Mouse (Mus musculus) urinary bladder, adult 2 months (tissue): ENCODE results near the gene Lhfp. TPM values are rescaled to one million over a fixed set of nuclear protein-coding genes. Genes with fewer than 3 reads are reported as not detected.
"Not testable (repeated sequence)": the region's sequence is repeated elsewhere in the genome, so short reads cannot be mapped to it uniquely, and the experiment has no call there.

Experiments used
- DNase-seq: peaks from one replicate; pipeline ENCODE4 v3.0.0; 2022; ENCODE audit warnings: low spot score
- polyA plus RNA-seq: library from polyadenylated mRNA; depleted of rRNA; stranded (reverse); fragments of >200 nt; gene quantifications from 2 replicates; pipeline ENCODE4 v1.2.3, GENCODE M21; 2012

The Lhfp gene
- polyA plus RNA-seq, 1 experiment, result 112 TPM

- no peak for DNase-seq
These were observed 231.9 kb downstream of the Lhfp start for GRCm38 (mm10) chr3:53273220-53273619.

GRCm38 (mm10) chr3:53277993-53278392 lies 236.7 kb downstream of the Lhfp start:
- DNase-seq, result no peak

- not testable (repeated sequence) for DNase-seq
These were observed 240.7 kb downstream of the Lhfp start for GRCm38 (mm10) chr3:53282005-53282404.

GRCm38 (mm10) chr3:53284023-53284422 lies 242.7 kb downstream of the Lhfp start:
- DNase-seq, result no peak

- no peak for DNase-seq
These were observed 243.3 kb downstream of the Lhfp start for GRCm38 (mm10) chr3:53284471-53285177.

- no peak for DNase-seq
These were observed 247.3 kb downstream of the Lhfp start for GRCm38 (mm10) chr3:53288662-53289061.

GRCm38 (mm10) chr3:53289589-53290219 lies 248.4 kb downstream of the Lhfp start:
- no peak for DNase-seq

- DNase-seq, result no peak
These were observed 249.9 kb downstream of the Lhfp start for GRCm38 (mm10) chr3:53291185-53291584.

- DNase-seq, result no peak
These were observed 250.6 kb downstream of the Lhfp start for GRCm38 (mm10) chr3:53291945-53292344.

GRCm38 (mm10) chr3:53292474-53292873 lies 251.1 kb downstream of the Lhfp start:
- no peak for DNase-seq

- no peak for DNase-seq
These were observed 251.7 kb downstream of the Lhfp start for GRCm38 (mm10) chr3:53292979-53293378.

- no peak for DNase-seq
These were observed 252.6 kb downstream of the Lhfp start for GRCm38 (mm10) chr3:53293901-53294433.

- DNase-seq, result no peak
These were observed 253.5 kb downstream of the Lhfp start for GRCm38 (mm10) chr3:53294855-53295254.

GRCm38 (mm10) chr3:53301866-53302265 lies 260.5 kb downstream of the Lhfp start:
- no peak for DNase-seq

GRCm38 (mm10) chr3:53304123-53304900 lies 263.0 kb downstream of the Lhfp start:
- no peak for DNase-seq

- DNase-seq, result no peak
These were observed 264.5 kb downstream of the Lhfp start for GRCm38 (mm10) chr3:53305860-53306259.

GRCm38 (mm10) chr3:53308649-53309048 lies 267.3 kb downstream of the Lhfp start:
- DNase-seq, result no peak

- DNase-seq, result no peak
These were observed 268.8 kb downstream of the Lhfp start for GRCm38 (mm10) chr3:53310093-53310492.

GRCm38 (mm10) chr3:53310615-53311014 lies 269.3 kb downstream of the Lhfp start:
- no peak for DNase-seq
